Mouse (Mus musculus): ENCODE data around the gene Mrps14. TPM values are rescaled to one million over a fixed set of nuclear protein-coding genes. Genes with fewer than 3 reads are reported as not detected.
A peak's percentile ranks its signal among the peaks of the same experiment; 100 is the strongest.

Mrps14 gene
- 225 and 235 TPM in 2 replicates for polyA plus RNA-seq (2014; fragmentation: Nextera tagmentation; extraction: Ambion mirVana)

GRCm38 (mm10) chr1:160194529-160195336 lies at the start of gene Mrps14:
Gene Mrps14 (plus strand): TSS chr1:160195215.
- WGBS: 8% methylated on average over 31 of the region's 31 CpGs
- DNase-seq (ENCODE audit: low spot score) (peak; percentile 98), ATAC-seq (replicated peaks; ENCODE audit: low FRiP score) (peak; percentile 99)
- H3K27ac ChIP-seq (ENCODE audit: low read depth, low read length): peak within 1 kb of the TSS; percentile 31; the same call in 1 of the 2 replicates
- no peaks in the 10 kb centered on the region; the same call in 1 of the 2 replicates for H3K36me3 ChIP-seq (ENCODE audit: control insufficient read depth, insufficient read depth, low read length)
- no peaks in the 10 kb centered on the region; the same call in 1 of the 2 replicates for H3K4me1 ChIP-seq (replicated peaks; ENCODE audit: control insufficient read depth, insufficient read depth, low read length)
- H3K9ac ChIP-seq (ENCODE audit: low read length): peak within 1 kb of the TSS; percentile 85
- no peaks in the 10 kb centered on the region for H3K27me3 ChIP-seq (ENCODE audit: control insufficient read depth, insufficient read depth, low read length)
- H3K4me3 ChIP-seq (ENCODE audit: low read depth, low read length): peak within 1 kb of the TSS; percentile 83
- H3K4me2 ChIP-seq (ENCODE audit: low read depth, low read length, severe bottlenecking): peak within 1 kb of the TSS; percentile 75
- H3K9me3 ChIP-seq (ENCODE audit: control insufficient read depth, low read length): no peaks in the 10 kb centered on the region

- DNase-seq (ENCODE audit: low spot score): no peak
- WGBS: 79% methylated on average over 3 of the region's 3 CpGs
- no peaks in the 10 kb centered on the region for H3K9me3 ChIP-seq (ENCODE audit: control insufficient read depth, low read length)
- no peaks in the 10 kb centered on the region for H3K36me3 ChIP-seq (ENCODE audit: control insufficient read depth, insufficient read depth, low read length)
- H3K27ac ChIP-seq (ENCODE audit: low read depth, low read length): no peak overlapping the region
- H3K4me1 ChIP-seq (replicated peaks; ENCODE audit: control insufficient read depth, insufficient read depth, low read length): no peaks in the 10 kb centered on the region
- H3K9ac ChIP-seq (ENCODE audit: low read length): no peak overlapping the region
- ATAC-seq (replicated peaks; ENCODE audit: low FRiP score): 0 out of 2 replicates have a peak, but pooled peaks have one; percentile 34
- H3K27me3 ChIP-seq (ENCODE audit: control insufficient read depth, insufficient read depth, low read length): no peaks in the 10 kb centered on the region
- no peak overlapping the region for H3K4me3 ChIP-seq (ENCODE audit: low read depth, low read length)
- no peak overlapping the region for H3K4me2 ChIP-seq (ENCODE audit: low read depth, low read length, severe bottlenecking)
Measured at GRCm38 (mm10) chr1:160145606-160146005, 49.4 kb upstream of the Mrps14 start.

GRCm38 (mm10) chr1:160147274-160147673 lies 47.7 kb upstream of the Mrps14 start:
- no peak overlapping the region for H3K4me2 ChIP-seq (ENCODE audit: low read depth, low read length, severe bottlenecking)
- no peaks in the 10 kb centered on the region for H3K36me3 ChIP-seq (ENCODE audit: control insufficient read depth, insufficient read depth, low read length)
- no peaks in the 10 kb centered on the region for H3K9me3 ChIP-seq (ENCODE audit: control insufficient read depth, low read length)
- no peak overlapping the region for H3K27ac ChIP-seq (ENCODE audit: low read depth, low read length)
- DNase-seq (ENCODE audit: low spot score): no peak
- 91% methylated on average over 7 of the region's 7 CpGs for WGBS
- H3K4me3 ChIP-seq (ENCODE audit: low read depth, low read length): no peak overlapping the region
- no peaks in the 10 kb centered on the region for H3K4me1 ChIP-seq (replicated peaks; ENCODE audit: control insufficient read depth, insufficient read depth, low read length)
- no peaks in the 10 kb centered on the region for H3K27me3 ChIP-seq (ENCODE audit: control insufficient read depth, insufficient read depth, low read length)
- no peak overlapping the region for H3K9ac ChIP-seq (ENCODE audit: low read length)
- 0 out of 2 replicates have a peak, but pooled peaks have one; percentile 7 for ATAC-seq (replicated peaks; ENCODE audit: low FRiP score)

- Histone ChIP-seq H3K9ac (ENCODE audit: low read length) (no peak overlapping the region), H3K27me3 (ENCODE audit: control insufficient read depth, insufficient read depth, low read length) (no peaks in the 10 kb centered on the region), H3K4me1 (replicated peaks; ENCODE audit: control insufficient read depth, insufficient read depth, low read length) (no peaks in the 10 kb centered on the region), H3K9me3 (ENCODE audit: control insufficient read depth, low read length) (no peaks in the 10 kb centered on the region), H3K27ac (ENCODE audit: low read depth, low read length) (no peak overlapping the region), H3K36me3 (ENCODE audit: control insufficient read depth, insufficient read depth, low read length) (no peaks in the 10 kb centered on the region), H3K4me3 (ENCODE audit: low read depth, low read length) (no peak overlapping the region), H3K4me2 (ENCODE audit: low read depth, low read length, severe bottlenecking) (no peak overlapping the region)
- ATAC-seq (replicated peaks; ENCODE audit: low FRiP score) (no peak), DNase-seq (ENCODE audit: low spot score) (no peak)
- 73% methylated on average over 11 of the region's 11 CpGs for WGBS
Measured at GRCm38 (mm10) chr1:160149291-160149906, 45.6 kb upstream of the Mrps14 start.

- ATAC-seq (replicated peaks; ENCODE audit: low FRiP score) (no peak), DNase-seq (ENCODE audit: low spot score) (no peak)
- Histone ChIP-seq H3K4me3 (ENCODE audit: low read depth, low read length) (no peak overlapping the region), H3K36me3 (ENCODE audit: control insufficient read depth, insufficient read depth, low read length) (no peaks in the 10 kb centered on the region), H3K4me1 (replicated peaks; ENCODE audit: control insufficient read depth, insufficient read depth, low read length) (no peaks in the 10 kb centered on the region), H3K9ac (ENCODE audit: low read length) (no peak overlapping the region), H3K9me3 (ENCODE audit: control insufficient read depth, low read length) (no peaks in the 10 kb centered on the region), H3K4me2 (ENCODE audit: low read depth, low read length, severe bottlenecking) (no peak overlapping the region), H3K27me3 (ENCODE audit: control insufficient read depth, insufficient read depth, low read length) (no peaks in the 10 kb centered on the region), H3K27ac (ENCODE audit: low read depth, low read length) (no peak overlapping the region)
- WGBS: 72% methylated on average over 3 of the region's 3 CpGs
Measured at GRCm38 (mm10) chr1:160150726-160151125, 44.3 kb upstream of the Mrps14 start.

GRCm38 (mm10) chr1:160153480-160153879 lies 41.5 kb upstream of the Mrps14 start, which contains the start of gene Tnn:
Gene Tnn (minus strand): TSS chr1:160153580.
- DNase-seq (ENCODE audit: low spot score): no peak
- H3K4me2 ChIP-seq (ENCODE audit: low read depth, low read length, severe bottlenecking): no peak within 1 kb of the TSS
- ATAC-seq (replicated peaks; ENCODE audit: low FRiP score): no peak

GRCm38 (mm10) chr1:160158190-160158589 lies 36.8 kb upstream of the Mrps14 start:
- no peak overlapping the region for H3K9ac ChIP-seq (ENCODE audit: low read length)
- H3K27me3 ChIP-seq (ENCODE audit: control insufficient read depth, insufficient read depth, low read length): no peaks in the 10 kb centered on the region
- ATAC-seq (replicated peaks; ENCODE audit: low FRiP score) (no peak), DNase-seq (ENCODE audit: low spot score) (no peak)
- no peaks in the 10 kb centered on the region for H3K36me3 ChIP-seq (ENCODE audit: control insufficient read depth, insufficient read depth, low read length)
- no peaks in the 10 kb centered on the region for H3K9me3 ChIP-seq (ENCODE audit: control insufficient read depth, low read length)
- no peak overlapping the region for H3K4me3 ChIP-seq (ENCODE audit: low read depth, low read length)
- H3K4me1 ChIP-seq (replicated peaks; ENCODE audit: control insufficient read depth, insufficient read depth, low read length): no peaks in the 10 kb centered on the region
- no peak overlapping the region for H3K4me2 ChIP-seq (ENCODE audit: low read depth, low read length, severe bottlenecking)
- WGBS: 83% methylated on average over 2 of the region's 2 CpGs
- no peak overlapping the region for H3K27ac ChIP-seq (ENCODE audit: low read depth, low read length)

More at GRCm38 (mm10) chr1:160153480-160153879, 41.5 kb upstream of the Mrps14 start, which contains the start of gene Tnn:
- 73% methylated on average over 8 of the region's 8 CpGs for WGBS
- Histone ChIP-seq H3K36me3 (ENCODE audit: control insufficient read depth, insufficient read depth, low read length) (no peaks in the 10 kb centered on the region), H3K9ac (ENCODE audit: low read length) (no peak within 1 kb of the TSS), H3K4me3 (ENCODE audit: low read depth, low read length) (no peak within 1 kb of the TSS), H3K27ac (ENCODE audit: low read depth, low read length) (no peak within 1 kb of the TSS), H3K9me3 (ENCODE audit: control insufficient read depth, low read length) (no peaks in the 10 kb centered on the region), H3K27me3 (ENCODE audit: control insufficient read depth, insufficient read depth, low read length) (no peaks in the 10 kb centered on the region), H3K4me1 (replicated peaks; ENCODE audit: control insufficient read depth, insufficient read depth, low read length) (no peaks in the 10 kb centered on the region)

- no peak overlapping the region for H3K4me3 ChIP-seq (ENCODE audit: low read depth, low read length)
- no peak for ATAC-seq (replicated peaks; ENCODE audit: low FRiP score)
- H3K36me3 ChIP-seq (ENCODE audit: control insufficient read depth, insufficient read depth, low read length): no peaks in the 10 kb centered on the region
- H3K27ac ChIP-seq (ENCODE audit: low read depth, low read length): no peak overlapping the region
- H3K27me3 ChIP-seq (ENCODE audit: control insufficient read depth, insufficient read depth, low read length): no peaks in the 10 kb centered on the region
- H3K4me2 ChIP-seq (ENCODE audit: low read depth, low read length, severe bottlenecking): no peak overlapping the region
- WGBS: 71% methylated on average over 4 of the region's 5 CpGs
- H3K4me1 ChIP-seq (replicated peaks; ENCODE audit: control insufficient read depth, insufficient read depth, low read length): no peaks in the 10 kb centered on the region
- H3K9ac ChIP-seq (ENCODE audit: low read length): no peak overlapping the region
- no peak for DNase-seq (ENCODE audit: low spot score)
- no peaks in the 10 kb centered on the region for H3K9me3 ChIP-seq (ENCODE audit: control insufficient read depth, low read length)
Measured at GRCm38 (mm10) chr1:160166600-160166999, 28.4 kb upstream of the Mrps14 start.
